Comparison of ENCODE assay signal across 17 mouse cellular contexts in the genomic region with DNA sequence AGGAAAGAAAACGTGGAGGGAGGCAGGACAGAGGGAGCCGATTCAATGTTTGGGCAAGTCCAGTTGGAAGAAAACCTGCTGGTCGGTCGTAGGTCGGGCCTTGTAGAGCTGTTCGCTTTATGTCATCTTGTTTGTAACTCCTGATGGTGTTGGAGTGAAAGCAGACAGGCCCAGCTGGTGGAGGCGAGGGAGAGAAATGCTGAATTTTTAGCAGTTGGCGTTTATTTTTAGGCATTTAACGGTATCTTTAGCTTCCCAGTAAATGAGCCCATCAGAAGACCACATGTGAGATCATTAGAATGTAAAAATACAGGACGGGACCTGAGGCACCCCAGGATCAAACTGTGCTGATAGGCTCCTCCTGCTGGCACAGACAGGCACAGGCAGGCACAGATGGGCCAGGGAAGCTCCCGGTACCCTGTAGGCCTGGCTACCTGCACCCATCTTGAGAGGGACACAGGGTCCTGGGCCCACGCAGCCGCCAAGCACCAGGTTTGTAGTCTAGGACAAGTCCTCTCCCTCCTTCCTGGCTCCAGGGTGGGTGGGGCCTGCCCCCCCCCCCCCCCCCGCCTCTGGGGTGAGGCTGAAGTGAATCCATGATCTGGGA. TPM values are rescaled to one million over a fixed set of nuclear protein-coding genes. Genes with fewer than 3 reads are reported as not detected.
DNase-seq lines count a peak whose midpoint lies in the region; ATAC-seq and TF ChIP-seq lines count a peak whose summit lies in the region.
"Had no signal": no experiment of that assay in that cellular context is flagged by ENCODE, and none has a peak within 500 bp of the region (broad histone marks: within the 10 kb centered on the region; RNA-seq: fewer than 3 reads in every experiment).

No protein-coding gene starts in this region.

- no peaks in the 10 kb centered on the region for H3K9me3 ChIP-seq in intestine, postnatal 0 days (ENCODE audit: control insufficient read depth)
- H3K9me3 ChIP-seq in intestine, embryonic 16.5 days (ENCODE audit: control insufficient read depth, low read length) = no peaks in the 10 kb centered on the region
- no peaks in the 10 kb centered on the region for H3K9me3 ChIP-seq in midbrain, embryonic 15.5 days
- H3K9me3 ChIP-seq in midbrain, embryonic 16.5 days (replicated peaks; ENCODE audit: control insufficient read depth, low read length, poor library complexity, severe bottlenecking) = no peaks in the 10 kb centered on the region
- H3K9me3 ChIP-seq: limb, embryonic 10.5 days; stomach, embryonic 15.5 days had no signal

- no peak overlapping the region for H3K4me3 ChIP-seq in intestine, postnatal 0 days (ENCODE audit: low read depth, low read length)
- no peak overlapping the region for H3K4me3 ChIP-seq in intestine, embryonic 16.5 days (ENCODE audit: low read length)
- no peak overlapping the region for H3K4me3 ChIP-seq in midbrain, embryonic 15.5 days
- no peak overlapping the region for H3K4me3 ChIP-seq in midbrain, embryonic 16.5 days (ENCODE audit: low read depth, low read length)
- H3K4me3 ChIP-seq in cortical plate, adult 2 months (ENCODE audit: insufficient read depth, low read length) = no peak overlapping the region
- H3K4me3 ChIP-seq: limb, embryonic 10.5 days; myocyte; stomach, embryonic 15.5 days had no signal

- DNase-seq in right cerebral cortex, postnatal 14 days = peak; percentile 26
- DNase-seq in kidney, adult 11 months = no peak
- DNase-seq: cerebellum, adult 18-20 months; heart, postnatal 36 days; kidney, adult 2 months; kidney, postnatal 36 days; thymus, postnatal 25 days had no signal

- H3K4me1 ChIP-seq in intestine, postnatal 0 days (replicated peaks; ENCODE audit: control insufficient read depth, insufficient read depth, low read length) = no peaks in the 10 kb centered on the region
- no peaks in the 10 kb centered on the region for H3K4me1 ChIP-seq in intestine, embryonic 16.5 days (ENCODE audit: control insufficient read depth, insufficient read depth, low read length)
- H3K4me1 ChIP-seq in midbrain, embryonic 15.5 days = no peaks in the 10 kb centered on the region
- H3K4me1 ChIP-seq in midbrain, embryonic 16.5 days (ENCODE audit: control insufficient read depth, insufficient read depth, low read length) = peaks cover 2% of the 10 kb centered on the region; the same call in 1 of the 2 replicates
- no peaks in the 10 kb centered on the region for H3K4me1 ChIP-seq in cortical plate, adult 2 months (ENCODE audit: control insufficient read depth, insufficient read depth, low read length)
- H3K4me1 ChIP-seq: stomach, embryonic 15.5 days had no signal

- H3K36me3 ChIP-seq in intestine, postnatal 0 days (ENCODE audit: control insufficient read depth, insufficient read depth) = no peaks in the 10 kb centered on the region
- no peaks in the 10 kb centered on the region for H3K36me3 ChIP-seq in intestine, embryonic 16.5 days (ENCODE audit: control insufficient read depth, insufficient read depth, low read length)
- no peaks in the 10 kb centered on the region for H3K36me3 ChIP-seq in midbrain, embryonic 15.5 days (replicated peaks)
- H3K36me3 ChIP-seq in midbrain, embryonic 16.5 days (ENCODE audit: control insufficient read depth, insufficient read depth, low read length) = no peaks in the 10 kb centered on the region
- H3K36me3 ChIP-seq: limb, embryonic 10.5 days; stomach, embryonic 15.5 days had no signal

- no peaks in the 10 kb centered on the region for H3K27me3 ChIP-seq in intestine, postnatal 0 days (replicated peaks; ENCODE audit: control insufficient read depth, insufficient read depth, low read length)
- no peaks in the 10 kb centered on the region for H3K27me3 ChIP-seq in intestine, embryonic 16.5 days (replicated peaks; ENCODE audit: control insufficient read depth, insufficient read depth, low read length)
- no peaks in the 10 kb centered on the region for H3K27me3 ChIP-seq in midbrain, embryonic 15.5 days (replicated peaks)
- no peaks in the 10 kb centered on the region for H3K27me3 ChIP-seq in midbrain, embryonic 16.5 days (ENCODE audit: control insufficient read depth, insufficient read depth, low read depth, low read length)
- H3K27me3 ChIP-seq: stomach, embryonic 15.5 days had no signal

- H3K9ac ChIP-seq in intestine, postnatal 0 days (ENCODE audit: low read depth, low read length) = no peak overlapping the region
- no peak overlapping the region for H3K9ac ChIP-seq in intestine, embryonic 16.5 days (ENCODE audit: low read depth, low read length)
- H3K9ac ChIP-seq in midbrain, embryonic 15.5 days = no peak overlapping the region
- no peak overlapping the region for H3K9ac ChIP-seq in midbrain, embryonic 16.5 days (ENCODE audit: low read depth, low read length)
- H3K9ac ChIP-seq: stomach, embryonic 15.5 days had no signal

- H3K27ac ChIP-seq in intestine, postnatal 0 days (ENCODE audit: low read depth, low read length) = no peak overlapping the region
- H3K27ac ChIP-seq in intestine, embryonic 16.5 days (ENCODE audit: low read length) = no peak overlapping the region
- no peak overlapping the region for H3K27ac ChIP-seq in midbrain, embryonic 15.5 days
- H3K27ac ChIP-seq in midbrain, embryonic 16.5 days (ENCODE audit: low read length) = no peak overlapping the region
- H3K27ac ChIP-seq in cortical plate, adult 2 months (ENCODE audit: insufficient read depth, low read length) = no peak overlapping the region
- H3K27ac ChIP-seq: limb, embryonic 10.5 days; stomach, embryonic 15.5 days had no signal

- TF ChIP-seq CTCF in intestine, postnatal 0 days (IDR thresholded peaks at IDR 0.05; ENCODE audit: low read depth) = 0 out of 2 replicates have a peak, but pooled peaks have one; percentile 6
- 0 out of 2 replicates have a peak, but pooled peaks have one; percentile 22 for TF ChIP-seq CTCF in cortical plate, adult 2 months (IDR thresholded peaks at IDR 0.05; ENCODE audit: extremely low read depth, insufficient read depth, low read length)

- 63% methylated on average over 14 of the region's 14 CpGs for WGBS in intestine, postnatal 0 days
- 56% methylated on average over 14 of the region's 14 CpGs for WGBS in intestine, embryonic 16.5 days
- WGBS in midbrain, embryonic 15.5 days = 68% methylated on average over 14 of the region's 14 CpGs
- WGBS in midbrain, embryonic 16.5 days = 69% methylated on average over 13 of the region's 14 CpGs

- no peak overlapping the region for H3K4me2 ChIP-seq in intestine, postnatal 0 days (replicated peaks; ENCODE audit: low read depth)
- H3K4me2 ChIP-seq in intestine, embryonic 16.5 days (ENCODE audit: low read depth, low read length) = no peak overlapping the region
- no peak overlapping the region for H3K4me2 ChIP-seq in midbrain, embryonic 15.5 days
- H3K4me2 ChIP-seq in midbrain, embryonic 16.5 days (ENCODE audit: low read length) = no peak overlapping the region
- H3K4me2 ChIP-seq: heart, embryonic 11.5 days; stomach, embryonic 15.5 days had no signal

- ATAC-seq in intestine, postnatal 0 days = no peak
- no peak for ATAC-seq in intestine, embryonic 16.5 days
- 0 out of 2 replicates have a peak, but pooled peaks have one; percentile 48 for ATAC-seq in midbrain, embryonic 15.5 days (replicated peaks)
- no peak for ATAC-seq in midbrain, embryonic 16.5 days
- ATAC-seq: Patski had no signal

- no peak for TF ChIP-seq POLR2A in cortical plate, adult 2 months (IDR thresholded peaks at IDR 0.05; ENCODE audit: extremely low read depth, insufficient read depth, low read length)

RNA-seq across cellular contexts. Expression of a gene that starts 31.2 kb away (rescaled TPM):
- polyA plus RNA-seq in intestine, postnatal 0 days (2015; fragmentation: Nextera tagmentation; extraction: Ambion mirVana) = 16.9 and 18.2 TPM in 2 replicates
- 16.6 TPM in 2 replicates for polyA plus RNA-seq in intestine, embryonic 16.5 days (2015; fragmentation: Nextera tagmentation; extraction: Ambion mirVana)
- polyA plus RNA-seq in midbrain, embryonic 15.5 days (2015; fragmentation: Nextera tagmentation; extraction: Ambion mirVana) = 29.5 and 31.9 TPM in 2 replicates
- polyA plus RNA-seq in midbrain, embryonic 16.5 days (2015; fragmentation: Nextera tagmentation; extraction: Ambion mirVana) = 33.4 and 36.2 TPM in 2 replicates
- 24.8 TPM in 2 replicates for polyA plus RNA-seq in cortical plate, adult 2 months (2012; rRNA removed)

RNA-seq across cellular contexts. Expression of a gene that starts 44.5 kb away (rescaled TPM):
- 12.0 and 12.6 TPM in 2 replicates for polyA plus RNA-seq in intestine, postnatal 0 days (2015; fragmentation: Nextera tagmentation; extraction: Ambion mirVana)
- 45.8 and 55.9 TPM in 2 replicates for polyA plus RNA-seq in intestine, embryonic 16.5 days (2015; fragmentation: Nextera tagmentation; extraction: Ambion mirVana)
- 11.6 and 13.2 TPM in 2 replicates for polyA plus RNA-seq in midbrain, embryonic 15.5 days (2015; fragmentation: Nextera tagmentation; extraction: Ambion mirVana)
- 9.6 and 13.2 TPM in 2 replicates for polyA plus RNA-seq in midbrain, embryonic 16.5 days (2015; fragmentation: Nextera tagmentation; extraction: Ambion mirVana)
- 19.0 and 21.0 TPM in 2 replicates for polyA plus RNA-seq in cortical plate, adult 2 months (2012; rRNA removed)
